Mouse (Mus musculus) C2C12 (cell line): ENCODE data around the gene Sephs1. TPM values are rescaled to one million over a fixed set of nuclear protein-coding genes. Genes with fewer than 3 reads are reported as not detected.

Source experiments
- H3K27me3 ChIP-seq: one replicate; pipeline ENCODE4 v1.6.1; 2011; ENCODE audit not compliant: control insufficient read depth, insufficient read depth, insufficient read length
- H3K36me3 ChIP-seq: one replicate; pipeline ENCODE4 v1.6.1; 2011; ENCODE audit not compliant: control insufficient read depth, insufficient read depth
- H3K4me3 ChIP-seq: one replicate; pipeline ENCODE4 v1.5.1; 2011; ENCODE audit warnings: mild to moderate bottlenecking, control low read depth; ENCODE audit not compliant: poor library complexity, insufficient read depth, severe bottlenecking
- H3K79me2 ChIP-seq: one replicate; pipeline ENCODE4 v1.6.1; 2011; ENCODE audit not compliant: control insufficient read depth, insufficient read depth
- H3K79me3 ChIP-seq: one replicate; pipeline ENCODE4 v1.6.1; 2011; ENCODE audit warnings: low read depth, control low read depth
- H3ac ChIP-seq: one replicate; pipeline ENCODE3; 2011; ENCODE audit warnings: low read depth; ENCODE audit not compliant: control insufficient read depth, insufficient read length
- CEBPB ChIP-seq: IDR thresholded peaks from one replicate; pipeline ENCODE4 v1.6.1; 2011; ENCODE audit warnings: low read depth, mild to moderate bottlenecking, control low read depth, moderate library complexity
- CTCF ChIP-seq: IDR thresholded peaks from one replicate; pipeline ENCODE4 v1.5.1; 2011; ENCODE audit not compliant: control insufficient read depth, insufficient read depth, insufficient read length
- FOSL1 ChIP-seq: IDR thresholded peaks from one replicate; pipeline ENCODE4 v1.8.0; 2011; ENCODE audit warnings: mild to moderate bottlenecking, low read length; ENCODE audit not compliant: poor library complexity, insufficient read depth, severe bottlenecking
- MAX ChIP-seq: IDR thresholded peaks from one replicate; pipeline ENCODE4 v1.6.1; 2011; ENCODE audit warnings: mild to moderate bottlenecking, control low read depth
- MYOD1 ChIP-seq: IDR thresholded peaks from one replicate; pipeline ENCODE4 v1.6.1; 2011; ENCODE audit warnings: low read depth; ENCODE audit not compliant: control insufficient read depth, insufficient read length
- MYOG ChIP-seq: IDR thresholded peaks from one replicate; pipeline ENCODE4 v1.6.1; 2011; ENCODE audit not compliant: control insufficient read depth, insufficient read length; ENCODE audit errors: extremely low read depth
- USF1 ChIP-seq: IDR thresholded peaks from one replicate; pipeline ENCODE4 v1.6.1; 2011; ENCODE audit warnings: low read depth, mild to moderate bottlenecking, control low read depth, moderate library complexity
- polyA plus RNA-seq: library from polyadenylated mRNA; unstranded; fragments of >200 nt; fragmentation: generic; extraction: Trizol; gene quantifications from one replicate; pipeline ENCODE4 v1.2.1, GENCODE M21; 2012; ENCODE audit warnings: missing spikeins

The Sephs1 gene
- polyA plus RNA-seq, 1 experiment: 27.4 TPM

DNA sequence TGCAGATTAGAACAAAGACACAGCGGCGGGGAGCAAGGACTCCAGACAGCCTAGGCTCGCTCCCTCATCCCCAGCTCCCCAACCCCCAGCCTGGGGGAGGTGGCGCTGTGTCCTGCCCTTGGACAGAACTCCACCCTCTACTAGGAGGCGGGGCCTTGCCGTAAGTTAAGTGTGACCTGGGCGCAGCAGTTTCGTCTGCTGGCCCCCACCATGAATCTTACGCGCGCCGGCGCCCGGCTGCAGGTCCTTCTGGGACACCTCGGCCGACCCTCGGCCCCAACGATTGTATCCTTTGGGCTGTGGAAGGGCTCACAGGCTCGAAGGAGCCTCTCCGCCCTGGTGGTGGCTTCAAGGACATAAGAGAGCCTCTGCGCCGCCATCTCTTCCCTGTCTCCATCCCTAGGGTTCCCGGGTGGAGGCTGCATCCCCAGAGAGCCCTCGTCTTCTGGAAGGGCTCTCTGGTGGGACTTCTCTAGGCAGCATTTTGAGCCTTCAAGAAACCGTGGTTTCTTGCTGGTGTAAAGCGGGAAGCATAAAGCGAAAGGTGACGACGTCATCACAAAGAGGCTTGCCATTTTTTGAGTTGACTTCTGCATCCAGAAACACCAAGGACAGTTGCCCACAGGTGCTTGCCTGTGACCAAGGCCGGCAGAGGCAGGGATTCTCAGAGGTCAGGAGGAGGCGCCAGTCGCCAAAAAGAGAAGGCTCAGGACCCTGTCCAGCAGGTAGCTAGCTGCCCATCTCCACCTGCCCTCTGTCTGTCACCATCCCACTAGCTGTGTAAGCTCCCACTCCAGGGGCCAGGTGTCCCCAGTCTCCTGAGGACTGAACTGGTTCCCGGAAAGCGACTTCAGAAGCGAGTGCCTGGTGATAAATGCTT lies 37.7 kb downstream of the Sephs1 start, which contains the start of gene Phyh:
Phyh (plus strand) TSS at position 160 of the 880 bp plus-strand sequence.
- H3K4me3 ChIP-seq: peak within 1 kb of the TSS; percentile 48
- TF ChIP-seq USF1 (no peak), MYOG (no peak), MYOD1 (no peak), CTCF (peak; percentile 11)
- no peaks in the 10 kb centered on the region for H3K27me3 ChIP-seq

GRCm38 (mm10) chr2:4921019-4921418 lies 39.7 kb downstream of the Sephs1 start:
- no peaks in the 10 kb centered on the region for H3K79me3 ChIP-seq
- TF ChIP-seq MYOD1 (no peak), CEBPB (no peak), FOSL1 (no peak), MAX (no peak), MYOG (no peak), CTCF (no peak), USF1 (no peak)
- H3K79me2 ChIP-seq: no peaks in the 10 kb centered on the region
- no peaks in the 10 kb centered on the region for H3K27me3 ChIP-seq
- no peak overlapping the region for H3K4me3 ChIP-seq
- H3K36me3 ChIP-seq: no peaks in the 10 kb centered on the region
- no peak overlapping the region for H3ac ChIP-seq

More for the DNA sequence above, 37.7 kb downstream of the Sephs1 start, which contains the start of gene Phyh:
- Histone ChIP-seq H3ac (peak within 1 kb of the TSS; percentile 57), H3K79me3 (no peaks in the 10 kb centered on the region), H3K36me3 (no peaks in the 10 kb centered on the region), H3K79me2 (no peaks in the 10 kb centered on the region)

GRCm38 (mm10) chr2:4922476-4923164 lies 41.3 kb downstream of the Sephs1 start:
- no peaks in the 10 kb centered on the region for H3K27me3 ChIP-seq
- TF ChIP-seq CEBPB (no peak), MYOD1 (no peak), MYOG (no peak), USF1 (no peak), CTCF (no peak), FOSL1 (no peak), MAX (no peak)

DNA sequence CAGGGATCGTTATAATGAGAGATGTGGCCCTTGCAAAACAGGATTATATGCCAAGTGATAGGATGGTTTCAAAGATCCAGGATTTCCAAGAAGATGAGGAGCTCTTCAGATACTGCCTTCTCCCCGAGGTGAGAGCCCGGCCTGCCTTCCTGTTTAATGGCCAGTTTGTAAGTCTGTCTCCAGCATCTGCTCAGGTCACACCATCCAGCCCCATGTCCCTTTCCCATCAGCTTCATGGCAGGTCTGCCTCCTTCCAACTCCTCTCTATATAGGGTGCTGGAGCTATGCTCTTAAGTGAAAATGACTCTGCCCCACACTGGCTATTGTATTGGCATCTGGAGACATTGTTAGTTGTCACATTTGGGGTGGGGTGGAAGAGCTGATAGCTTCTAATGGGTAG lies 46.0 kb downstream of the Sephs1 start:
- Histone ChIP-seq H3K79me2 (no peaks in the 10 kb centered on the region), H3K4me3 (no peak overlapping the region), H3K79me3 (no peaks in the 10 kb centered on the region), H3ac (no peak overlapping the region), H3K36me3 (no peaks in the 10 kb centered on the region), H3K27me3 (no peaks in the 10 kb centered on the region)
- TF ChIP-seq CEBPB (no peak), MYOD1 (no peak), MYOG (no peak), CTCF (no peak), USF1 (no peak), FOSL1 (no peak)

More at GRCm38 (mm10) chr2:4922476-4923164, 41.3 kb downstream of the Sephs1 start:
- no peak overlapping the region for H3ac ChIP-seq
- no peak overlapping the region for H3K4me3 ChIP-seq
- no peaks in the 10 kb centered on the region for H3K36me3 ChIP-seq
- H3K79me3 ChIP-seq: no peaks in the 10 kb centered on the region
- no peaks in the 10 kb centered on the region for H3K79me2 ChIP-seq

GRCm38 (mm10) chr2:4929230-4929629 lies 47.9 kb downstream of the Sephs1 start:
- Histone ChIP-seq H3K36me3 (no peaks in the 10 kb centered on the region), H3K79me3 (no peaks in the 10 kb centered on the region), H3K79me2 (no peaks in the 10 kb centered on the region), H3K27me3 (no peaks in the 10 kb centered on the region), H3K4me3 (no peak overlapping the region), H3ac (no peak overlapping the region)
- no peak for TF ChIP-seq CEBPB
- no peak for TF ChIP-seq MYOD1
- no peak for TF ChIP-seq MAX
- TF ChIP-seq MYOG: no peak
- no peak for TF ChIP-seq FOSL1
- TF ChIP-seq CTCF: no peak
- no peak for TF ChIP-seq USF1
